Mouse (Mus musculus) cerebellum, adult 2 months (tissue): ENCODE data around the gene Scfd2. TPM values are rescaled to one million over a fixed set of nuclear protein-coding genes. Genes with fewer than 3 reads are reported as not detected.
A peak's percentile ranks its signal among the peaks of the same experiment; 100 is the strongest.

ENCODE experiments used
- DNase-seq, 2 experiments: peaks; one replicate each; pipeline ENCODE4 v3.0.0; 2021
- H3K27ac ChIP-seq: fragments of 200-500 bp; 2 replicates; pipeline ENCODE4 v1.5.1; 2012; ENCODE audit warnings: low read length, control low read depth, inconsistent platforms; ENCODE audit not compliant: insufficient read depth
- H3K27me3 ChIP-seq: fragments of 200-500 bp; 2 replicates; pipeline ENCODE4 v1.6.1; 2012; ENCODE audit warnings: inconsistent platforms, mild to moderate bottlenecking, low read length, moderate library complexity; ENCODE audit not compliant: control insufficient read depth, insufficient read depth
- H3K4me1 ChIP-seq: fragments of 200-500 bp; 2 replicates; pipeline ENCODE4 v1.6.1; 2011; ENCODE audit warnings: low read length; ENCODE audit not compliant: control insufficient read depth, insufficient read depth
- H3K4me3 ChIP-seq: fragments of 200-500 bp; replicated peaks from 2 replicates; pipeline ENCODE3; 2011; ENCODE audit warnings: mild to moderate bottlenecking, low read depth, low read length, control low read depth; ENCODE audit not compliant: insufficient read depth
- CTCF ChIP-seq: fragments of 200-500 bp; IDR thresholded peaks from 2 replicates; pipeline ENCODE4 v1.5.1; 2011; ENCODE audit warnings: low read depth, mild to moderate bottlenecking, control low read depth, low read length, moderate library complexity, borderline replicate concordance; ENCODE audit not compliant: insufficient read depth
- POLR2A ChIP-seq: fragments of 200-500 bp; IDR thresholded peaks from 2 replicates; pipeline ENCODE4 v1.6.1; 2011; ENCODE audit warnings: low read length, control low read depth, borderline replicate concordance; ENCODE audit not compliant: insufficient read depth
- WGBS: fragments of 180-500 bp; shearing (Covaris S2); methylation state at CpG from one replicate; pipeline ENCODE4 v1.1.7; 2018; 5-methylcytosine and 5-hydroxymethylcytosine counted together
- polyA plus RNA-seq: library from polyadenylated mRNA; depleted of rRNA; stranded (reverse); fragments of >200 nt; gene quantifications from 2 replicates; pipeline ENCODE4 v1.2.3, GENCODE M21; 2012

Gene Scfd2
- polyA plus RNA-seq, 1 experiment, result 17.7 TPM

DNA sequence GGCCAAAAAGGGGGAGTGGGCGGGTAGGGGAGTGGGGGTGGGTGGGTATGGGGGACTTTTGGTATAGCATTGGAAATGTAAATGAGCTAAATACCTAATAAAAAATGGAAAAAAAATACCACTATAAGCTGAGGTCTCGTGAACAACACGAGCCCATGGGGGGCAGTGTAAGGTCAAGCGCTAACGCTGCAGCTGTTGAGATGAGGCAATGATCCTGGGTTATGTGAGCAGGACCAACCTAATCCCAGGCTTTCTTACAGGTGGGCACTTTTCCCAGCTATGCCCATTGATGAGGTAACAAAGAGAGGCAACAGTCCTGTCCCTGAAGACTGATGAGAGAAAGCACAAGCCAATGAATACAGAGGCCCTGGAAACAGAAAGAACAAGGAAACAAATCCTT is 126.7 kb downstream of the Scfd2 start:
- no peak for TF ChIP-seq POLR2A
- no peak for TF ChIP-seq CTCF
- WGBS, result 91% methylated on average over 4 of the region's 5 CpGs
- Histone ChIP-seq H3K4me3 (no peak overlapping the region), H3K27me3 (no peaks in the 10 kb centered on the region), H3K27ac (no peak overlapping the region), H3K4me1 (no peaks in the 10 kb centered on the region)
- DNase-seq, result no peak

DNA sequence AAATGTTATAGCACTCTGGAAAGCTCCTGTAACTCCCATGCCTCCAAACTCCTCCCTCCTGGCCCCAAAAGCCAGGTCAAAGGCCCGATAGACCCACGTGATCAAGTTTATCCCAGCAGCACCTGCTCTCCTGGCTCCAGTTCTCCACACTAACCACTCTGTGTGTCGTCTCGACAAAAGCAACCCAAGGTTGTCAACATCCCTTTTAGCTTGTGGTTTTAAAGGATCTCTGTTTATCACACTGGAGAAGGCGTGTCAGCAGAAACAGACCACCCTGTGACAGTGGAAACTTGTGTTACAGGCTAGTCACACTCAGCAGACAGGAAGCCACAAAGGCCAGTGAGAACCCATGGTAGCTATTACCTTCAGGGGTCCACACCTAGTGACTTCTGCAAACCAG is 127.5 kb downstream of the Scfd2 start:
- no peak for DNase-seq
- no peak overlapping the region for H3K27ac ChIP-seq
- no peak overlapping the region for H3K4me3 ChIP-seq
- no peak for TF ChIP-seq CTCF
- no peak for TF ChIP-seq POLR2A
- H3K4me1 ChIP-seq, result no peaks in the 10 kb centered on the region
- WGBS, result 59% methylated on average over 5 of the region's 5 CpGs
- H3K27me3 ChIP-seq, result no peaks in the 10 kb centered on the region

DNA sequence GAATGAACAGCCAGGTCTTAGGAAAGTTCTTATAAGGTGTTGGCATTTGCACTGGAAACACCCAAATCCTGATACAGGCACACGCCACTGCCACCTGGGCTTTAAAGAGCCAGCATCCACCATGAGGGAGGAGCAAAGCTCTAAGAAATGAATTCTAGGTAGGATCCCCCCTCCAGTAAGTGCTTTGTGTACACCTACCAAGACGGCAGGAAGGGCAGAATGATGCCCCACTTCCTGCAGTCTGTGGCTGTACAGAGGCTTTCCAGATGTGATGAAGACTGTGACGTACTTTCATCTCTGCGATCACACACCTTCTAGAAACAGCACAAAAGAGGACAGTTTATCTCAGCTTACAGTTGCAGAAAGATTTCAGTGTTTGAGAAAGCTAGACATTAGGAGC is 128.9 kb downstream of the Scfd2 start:
- Histone ChIP-seq H3K4me3 (no peak overlapping the region), H3K27ac (no peak overlapping the region), H3K27me3 (no peaks in the 10 kb centered on the region), H3K4me1 (no peaks in the 10 kb centered on the region)
- 89% methylated on average over 4 of the region's 4 CpGs for WGBS
- TF ChIP-seq POLR2A, result no peak
- no peak for TF ChIP-seq CTCF
- no peak for DNase-seq

DNA sequence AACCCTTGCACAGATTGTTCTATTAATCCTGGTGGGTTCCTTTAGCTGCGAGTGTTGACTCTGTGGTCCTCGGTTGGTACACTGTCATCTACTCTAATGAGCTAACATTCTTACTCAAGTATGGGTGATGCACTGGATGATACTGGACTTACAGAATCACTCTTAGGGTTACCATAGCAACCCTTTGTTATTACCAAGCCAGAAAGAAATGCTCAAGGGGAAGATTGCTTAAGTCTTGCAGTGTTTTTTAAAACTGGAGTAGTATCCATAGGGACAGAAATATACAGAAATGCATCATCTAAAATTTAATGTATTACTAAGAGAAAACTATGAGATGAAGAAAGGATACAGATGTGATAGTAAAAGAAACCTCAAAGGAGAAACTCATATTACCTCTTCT is 139.8 kb downstream of the Scfd2 start:
- TF ChIP-seq POLR2A, result no peak
- TF ChIP-seq CTCF, result no peak
- no peak for DNase-seq
- no peaks in the 10 kb centered on the region for H3K27me3 ChIP-seq
- H3K27ac ChIP-seq, result no peak overlapping the region
- H3K4me1 ChIP-seq, result no peaks in the 10 kb centered on the region
- WGBS, result 81% methylated on average over 2 of the region's 2 CpGs
- H3K4me3 ChIP-seq, result no peak overlapping the region

DNA sequence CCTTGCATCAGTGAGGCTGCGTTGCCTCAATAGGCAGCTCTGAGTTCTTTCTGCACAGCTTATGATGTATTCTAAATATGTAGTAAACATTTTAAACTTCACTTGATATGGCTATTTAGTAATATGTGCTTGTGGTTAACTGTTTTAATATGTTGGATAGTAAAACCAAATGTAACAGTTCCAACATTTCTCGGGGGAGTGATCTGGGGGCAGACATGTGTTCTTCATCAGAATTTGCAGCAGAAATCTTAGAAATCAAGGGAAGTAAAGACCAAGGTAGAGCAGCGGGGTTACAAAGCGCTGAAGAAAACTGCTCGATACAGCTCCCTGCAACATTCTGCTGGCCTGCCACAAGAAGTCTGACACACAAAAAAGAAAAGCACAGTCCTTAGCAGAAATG is 140.2 kb downstream of the Scfd2 start:
- H3K4me3 ChIP-seq, result no peak overlapping the region
- no peak overlapping the region for H3K27ac ChIP-seq
- WGBS, result 94% methylated on average over 5 of the region's 5 CpGs

DNA sequence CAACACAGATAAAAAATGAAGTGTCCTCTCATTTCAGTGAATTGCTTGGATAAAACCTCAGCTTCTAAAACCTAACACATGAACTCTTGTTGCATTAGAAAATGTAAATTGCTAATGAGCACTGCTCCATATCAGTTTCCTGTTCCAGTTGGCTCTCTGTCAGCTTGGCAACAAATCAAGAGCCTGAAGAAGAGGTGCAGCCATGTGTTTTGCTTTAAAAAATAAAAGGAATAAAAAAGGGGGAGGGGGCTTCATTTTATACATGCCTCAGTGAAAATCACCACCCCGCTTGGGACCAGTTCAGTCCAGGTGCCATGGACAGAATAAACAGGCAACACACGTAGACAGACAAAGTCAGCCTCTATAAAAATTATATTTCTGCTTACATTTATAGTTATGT is 142.7 kb downstream of the Scfd2 start:
- WGBS, result 65% methylated on average over 2 of the region's 2 CpGs
- no peaks in the 10 kb centered on the region for H3K27me3 ChIP-seq
- no peaks in the 10 kb centered on the region for H3K4me1 ChIP-seq
- TF ChIP-seq CTCF, result no peak
- TF ChIP-seq POLR2A, result no peak
- peak in 1 of 2 experiments; percentile 6 for DNase-seq
- no peak overlapping the region for H3K4me3 ChIP-seq
- H3K27ac ChIP-seq, result no peak overlapping the region

More for the DNA sequence above, 140.2 kb downstream of the Scfd2 start:
- no peaks in the 10 kb centered on the region for H3K4me1 ChIP-seq
- TF ChIP-seq CTCF (no peak), POLR2A (no peak)
- H3K27me3 ChIP-seq, result no peaks in the 10 kb centered on the region
- no peak for DNase-seq

DNA sequence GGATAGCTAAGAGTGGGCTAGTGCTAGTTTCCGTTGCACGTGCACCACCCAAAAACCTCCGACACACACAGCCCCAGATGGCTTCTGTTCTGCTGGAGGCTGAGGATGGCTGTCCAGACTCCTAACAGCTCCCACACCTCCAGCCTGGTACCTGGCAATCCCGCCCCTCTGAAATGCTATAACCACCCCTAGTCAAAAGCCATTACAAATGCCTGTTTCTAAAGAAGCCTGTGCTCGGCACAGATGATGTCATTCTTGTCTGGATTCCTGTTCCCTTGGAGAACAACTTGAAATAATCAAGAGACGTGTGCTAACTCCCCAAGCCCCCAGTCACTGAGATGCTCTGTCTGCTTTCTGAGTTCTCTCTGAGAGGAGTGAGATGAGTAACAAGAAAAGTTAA is 143.5 kb downstream of the Scfd2 start:
- 63% methylated on average over 6 of the region's 6 CpGs for WGBS
- H3K4me3 ChIP-seq, result no peak overlapping the region
- H3K4me1 ChIP-seq, result no peaks in the 10 kb centered on the region
- TF ChIP-seq CTCF (no peak), POLR2A (no peak)
- no peak for DNase-seq
- H3K27ac ChIP-seq, result no peak overlapping the region
- H3K27me3 ChIP-seq, result no peaks in the 10 kb centered on the region

DNA sequence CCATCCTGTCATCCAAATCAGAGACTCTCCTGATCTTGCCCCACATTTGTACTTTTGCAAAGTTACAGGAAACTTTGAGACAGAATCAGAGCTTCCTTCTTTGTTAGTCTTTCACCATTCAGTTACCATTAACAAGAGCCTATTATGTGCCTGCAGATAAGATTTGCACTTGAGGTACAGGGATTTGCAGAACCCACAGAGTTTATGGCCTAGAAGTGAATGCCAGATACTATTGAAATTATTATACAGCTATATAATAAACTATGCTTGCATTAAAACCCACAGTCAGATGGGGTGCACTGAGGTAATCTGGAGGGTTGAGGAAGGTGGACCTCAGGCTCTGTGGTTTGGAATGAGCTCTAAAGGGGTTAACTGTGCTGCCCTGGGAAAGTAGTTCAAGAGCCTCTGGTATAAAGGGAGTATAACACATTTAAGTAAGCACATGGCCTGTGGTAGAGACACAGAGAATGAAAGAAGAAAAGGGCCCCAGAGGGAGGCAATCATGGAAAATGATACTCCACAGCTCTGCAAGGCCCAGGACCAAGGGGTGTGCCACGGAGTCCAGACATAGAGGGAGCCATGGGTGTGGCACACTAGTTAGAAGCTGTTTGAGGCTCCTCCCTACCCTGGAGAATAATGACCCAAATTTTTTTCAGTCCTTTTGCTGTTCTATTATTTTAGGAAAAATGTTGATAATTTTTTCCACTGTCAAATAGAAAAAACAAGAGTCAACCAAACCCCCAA is 144.2 kb downstream of the Scfd2 start:
- 82% methylated on average over 1 of the region's 1 CpGs for WGBS
- DNase-seq, result no peak
- no peak overlapping the region for H3K27ac ChIP-seq
- TF ChIP-seq POLR2A (no peak), CTCF (no peak)
- H3K4me1 ChIP-seq, result no peaks in the 10 kb centered on the region
- no peak overlapping the region for H3K4me3 ChIP-seq
- no peaks in the 10 kb centered on the region for H3K27me3 ChIP-seq
